Comparison of ENCODE assay signal across 39 mouse cellular contexts in genomic region chr9:39608497-39608896, GRCm38 (mm10). TPM values are rescaled to one million over a fixed set of nuclear protein-coding genes. Genes with fewer than 3 reads are reported as not detected.
"Had no signal": no experiment of that assay in that cellular context is flagged by ENCODE, and none has a peak within 500 bp of the region (broad histone marks: within the 10 kb centered on the region; RNA-seq: fewer than 3 reads in every experiment).

No protein-coding gene starts in this region.

- H3K9ac ChIP-seq: limb, embryonic 12.5 days; limb, embryonic 13.5 days; limb, embryonic 15.5 days; liver, embryonic 12.5 days; liver, embryonic 13.5 days; liver, embryonic 14.5 days; liver, embryonic 15.5 days; liver, postnatal 0 days; lung, embryonic 14.5 days; lung, embryonic 15.5 days; midbrain, embryonic 12.5 days; midbrain, embryonic 13.5 days; midbrain, embryonic 15.5 days; neural tube, embryonic 12.5 days had no signal

- H3K4me3 ChIP-seq: limb, embryonic 10.5 days; limb, embryonic 12.5 days; limb, embryonic 13.5 days; limb, embryonic 15.5 days; liver, embryonic 12.5 days; liver, embryonic 13.5 days; liver, embryonic 15.5 days; lung, embryonic 15.5 days; megakaryocyte, embryonic 14.5 days; midbrain, embryonic 10.5 days; midbrain, embryonic 12.5 days; midbrain, embryonic 13.5 days; midbrain, embryonic 15.5 days; myocyte; neural tube, embryonic 12.5 days had no signal

- H3K4me1 ChIP-seq: liver, embryonic 12.5 days; liver, embryonic 13.5 days; liver, embryonic 15.5 days; megakaryocyte, embryonic 14.5 days had no signal

- H3K27ac ChIP-seq: limb, embryonic 10.5 days; limb, embryonic 12.5 days; limb, embryonic 13.5 days; limb, embryonic 15.5 days; liver, embryonic 12.5 days; liver, embryonic 13.5 days; liver, embryonic 14.5 days; liver, embryonic 15.5 days; lung, embryonic 15.5 days; macrophage; midbrain, embryonic 10.5 days; midbrain, embryonic 12.5 days; midbrain, embryonic 13.5 days; midbrain, embryonic 15.5 days; neural tube, embryonic 12.5 days had no signal

- ATAC-seq: liver, embryonic 12.5 days; liver, postnatal 0 days; lung, postnatal 0 days; midbrain, embryonic 13.5 days; midbrain, embryonic 15.5 days; midbrain, embryonic 16.5 days had no signal

- H3K4me2 ChIP-seq: limb, embryonic 12.5 days; limb, embryonic 13.5 days; limb, embryonic 15.5 days; liver, embryonic 11.5 days; liver, embryonic 12.5 days; liver, embryonic 13.5 days; liver, embryonic 15.5 days; lung, embryonic 14.5 days; lung, embryonic 15.5 days; midbrain, embryonic 11.5 days; midbrain, embryonic 12.5 days; midbrain, embryonic 13.5 days; midbrain, embryonic 15.5 days; neural tube, embryonic 12.5 days had no signal

- H3K27me3 ChIP-seq: limb, embryonic 12.5 days; limb, embryonic 13.5 days; limb, embryonic 15.5 days; lung, embryonic 15.5 days; midbrain, embryonic 12.5 days; midbrain, embryonic 15.5 days; neural tube, embryonic 12.5 days had no signal

- H3K9me3 ChIP-seq: limb, embryonic 10.5 days; limb, embryonic 12.5 days; limb, embryonic 13.5 days; limb, embryonic 15.5 days; liver, embryonic 12.5 days; liver, embryonic 13.5 days; liver, embryonic 15.5 days; lung, embryonic 15.5 days; megakaryocyte, embryonic 14.5 days; midbrain, embryonic 10.5 days; midbrain, embryonic 12.5 days; midbrain, embryonic 13.5 days; midbrain, embryonic 15.5 days; neural tube, embryonic 12.5 days had no signal

- H3K36me3 ChIP-seq: limb, embryonic 10.5 days; limb, embryonic 12.5 days; limb, embryonic 13.5 days; limb, embryonic 15.5 days; liver, embryonic 12.5 days; liver, embryonic 13.5 days; liver, embryonic 15.5 days; lung, embryonic 15.5 days; midbrain, embryonic 10.5 days; midbrain, embryonic 12.5 days; midbrain, embryonic 13.5 days; midbrain, embryonic 15.5 days; neural tube, embryonic 12.5 days had no signal

- DNase-seq: left cerebral cortex, postnatal 4 days; liver; liver, embryonic 13.5 days; liver, postnatal 0 days; lung, adult 18-20 months; lung, adult 2 months; lung, embryonic 14.5 days; lung, postnatal 10 days; lung, postnatal 14 days; lung, postnatal 36 days; lung, postnatal 4 days; midbrain, embryonic 14.5 days had no signal

RNA-seq across cellular contexts. Expression of gene Olfr148, which starts 2.0 kb away (rescaled TPM):
- polyA plus RNA-seq: limb, embryonic 10.5 days; limb, embryonic 11.5 days; limb, embryonic 12.5 days; limb, embryonic 13.5 days; limb, embryonic 14.5 days; limb, embryonic 15.5 days; liver, adult 2 months; liver, embryonic 11.5 days; liver, embryonic 12.5 days; liver, embryonic 13.5 days; liver, embryonic 14.5 days; liver, embryonic 15.5 days; liver, embryonic 16.5 days; liver, postnatal 0 days; lung, adult 2 months; lung, embryonic 14.5 days; lung, embryonic 15.5 days; lung, embryonic 16.5 days; lung, postnatal 0 days; macrophage; midbrain, embryonic 10.5 days; midbrain, embryonic 11.5 days; midbrain, embryonic 12.5 days; midbrain, embryonic 13.5 days; midbrain, embryonic 14.5 days; midbrain, embryonic 15.5 days; midbrain, embryonic 16.5 days; midbrain, postnatal 0 days; myocyte; neural tube, embryonic 11.5 days; neural tube, embryonic 12.5 days had no signal

RNA-seq across cellular contexts. Expression of gene AW551984, which starts 4.3 kb away (rescaled TPM):
- polyA plus RNA-seq: macrophage had no signal

RNA-seq across cellular contexts. Expression of gene Olfr960, which starts 12.7 kb away (rescaled TPM):
- polyA plus RNA-seq: limb, embryonic 10.5 days; limb, embryonic 11.5 days; limb, embryonic 12.5 days; limb, embryonic 13.5 days; limb, embryonic 14.5 days; limb, embryonic 15.5 days; liver, adult 2 months; liver, embryonic 11.5 days; liver, embryonic 12.5 days; liver, embryonic 13.5 days; liver, embryonic 14.5 days; liver, embryonic 15.5 days; liver, embryonic 16.5 days; liver, postnatal 0 days; lung, adult 2 months; lung, embryonic 14.5 days; lung, embryonic 15.5 days; lung, embryonic 16.5 days; lung, postnatal 0 days; macrophage; midbrain, embryonic 10.5 days; midbrain, embryonic 11.5 days; midbrain, embryonic 12.5 days; midbrain, embryonic 13.5 days; midbrain, embryonic 14.5 days; midbrain, embryonic 15.5 days; midbrain, embryonic 16.5 days; midbrain, postnatal 0 days; myocyte; neural tube, embryonic 11.5 days; neural tube, embryonic 12.5 days had no signal

RNA-seq across cellular contexts. Expression of gene Olfr959, which starts 33.1 kb away (rescaled TPM):
- polyA plus RNA-seq: limb, embryonic 10.5 days; limb, embryonic 11.5 days; limb, embryonic 12.5 days; limb, embryonic 13.5 days; limb, embryonic 14.5 days; limb, embryonic 15.5 days; liver, adult 2 months; liver, embryonic 11.5 days; liver, embryonic 12.5 days; liver, embryonic 13.5 days; liver, embryonic 14.5 days; liver, embryonic 15.5 days; liver, embryonic 16.5 days; liver, postnatal 0 days; lung, adult 2 months; lung, embryonic 14.5 days; lung, embryonic 15.5 days; lung, embryonic 16.5 days; lung, postnatal 0 days; macrophage; midbrain, embryonic 10.5 days; midbrain, embryonic 11.5 days; midbrain, embryonic 12.5 days; midbrain, embryonic 13.5 days; midbrain, embryonic 14.5 days; midbrain, embryonic 15.5 days; midbrain, embryonic 16.5 days; myocyte; neural tube, embryonic 11.5 days; neural tube, embryonic 12.5 days had no signal

RNA-seq across cellular contexts. Expression of gene Olfr961, which starts 36.4 kb away (rescaled TPM):
- polyA plus RNA-seq: limb, embryonic 10.5 days; limb, embryonic 11.5 days; limb, embryonic 12.5 days; limb, embryonic 13.5 days; limb, embryonic 14.5 days; limb, embryonic 15.5 days; liver, adult 2 months; liver, embryonic 11.5 days; liver, embryonic 12.5 days; liver, embryonic 13.5 days; liver, embryonic 14.5 days; liver, embryonic 15.5 days; liver, embryonic 16.5 days; liver, postnatal 0 days; lung, adult 2 months; lung, embryonic 14.5 days; lung, embryonic 15.5 days; lung, embryonic 16.5 days; lung, postnatal 0 days; macrophage; midbrain, embryonic 10.5 days; midbrain, embryonic 11.5 days; midbrain, embryonic 12.5 days; midbrain, embryonic 13.5 days; midbrain, embryonic 14.5 days; midbrain, embryonic 15.5 days; midbrain, embryonic 16.5 days; midbrain, postnatal 0 days; myocyte; neural tube, embryonic 11.5 days; neural tube, embryonic 12.5 days had no signal
